Mouse (Mus musculus): ENCODE measurements at regions not wholly inside any gene's neighbourhood (a gene's known extent, or its start where the extent isn't known, plus 50 kb on each side); places are given as distances from the start of the nearest gene placed in this dataset.

DNA sequence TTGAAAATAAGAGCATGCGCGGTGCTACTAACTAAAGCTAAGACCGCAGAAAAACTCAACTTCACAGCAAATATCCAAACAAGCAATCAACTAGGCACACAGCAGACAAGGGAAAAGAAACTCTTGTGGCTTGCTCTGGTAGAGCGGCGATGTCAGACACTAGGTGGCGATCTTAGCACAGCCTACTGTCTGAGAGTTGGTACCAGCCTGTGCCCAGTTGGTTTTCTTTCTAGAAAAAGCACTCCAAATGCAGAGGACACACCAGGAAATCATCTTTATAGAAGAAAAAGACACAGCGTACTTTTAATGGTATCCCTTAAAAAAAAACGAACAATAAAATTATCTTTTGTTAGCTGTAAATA is 115.6 kb downstream of the Kdr start:
- H3K4me3 ChIP-seq (ENCODE audit: low read depth, low read length): no peak overlapping the region
- H3K27me3 ChIP-seq (ENCODE audit: control insufficient read depth, insufficient read depth, low read depth, low read length): no peaks in the 10 kb centered on the region

DNA sequence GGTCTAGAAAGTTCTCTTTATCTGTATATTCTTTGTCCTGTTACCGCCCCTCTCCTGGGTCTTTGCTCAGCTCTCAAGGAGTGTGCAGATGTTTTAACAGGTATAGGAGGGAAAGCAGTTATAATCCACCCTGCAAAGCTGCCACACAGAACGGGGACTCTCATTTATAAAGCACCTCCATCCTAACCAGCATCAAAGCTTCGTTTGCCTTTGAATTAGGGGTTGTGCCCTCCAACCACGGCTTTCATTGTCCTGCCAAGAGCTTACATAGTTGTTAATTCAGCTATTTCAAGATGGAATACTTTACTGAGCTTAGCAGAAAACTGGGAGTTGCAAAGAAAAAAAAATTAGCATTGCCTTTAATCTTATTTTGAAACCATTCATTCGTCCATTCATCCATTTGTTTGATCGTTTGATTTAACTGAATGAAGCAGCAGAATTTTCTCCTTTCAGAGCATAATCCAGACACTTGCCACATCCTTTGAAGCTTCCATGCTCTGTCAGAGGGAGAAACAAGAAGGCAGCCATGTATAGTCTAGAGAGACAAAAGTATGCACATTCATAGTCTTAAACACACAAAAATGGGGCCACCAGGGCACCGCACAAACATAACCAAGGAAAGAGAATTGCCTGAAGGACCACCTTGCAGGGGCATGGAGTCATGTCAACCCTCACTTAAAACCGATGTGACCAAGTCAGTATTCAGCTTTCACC is 116.2 kb downstream of the Kdr start:
- no peak overlapping the region for H3K9ac ChIP-seq (ENCODE audit: low read depth, low read length)
- no peaks in the 10 kb centered on the region for H3K9me3 ChIP-seq (replicated peaks; ENCODE audit: control insufficient read depth, low read length)
- no peak overlapping the region for H3K4me2 ChIP-seq (ENCODE audit: low read depth, low read length)
- H3K4me1 ChIP-seq (ENCODE audit: control insufficient read depth, low read depth, low read length): no peaks in the 10 kb centered on the region; the same call in 1 of the 2 replicates
- no peak overlapping the region for H3K4me3 ChIP-seq (ENCODE audit: low read depth, low read length)
- 45% methylated on average over 8 of the region's 8 CpGs for WGBS (ENCODE audit: insufficient replicate concordance)
- ATAC-seq (ENCODE audit: low read depth): no peak
- no peaks in the 10 kb centered on the region for H3K36me3 ChIP-seq (ENCODE audit: control insufficient read depth, insufficient read depth)
- H3K27me3 ChIP-seq (ENCODE audit: control insufficient read depth, insufficient read depth, low read depth, low read length): no peaks in the 10 kb centered on the region
- H3K27ac ChIP-seq (ENCODE audit: low read length): no peak overlapping the region

More for the DNA sequence above, 115.6 kb downstream of the Kdr start:
- H3K4me1 ChIP-seq (ENCODE audit: control insufficient read depth, low read depth, low read length): no peaks in the 10 kb centered on the region
- no peak overlapping the region for H3K27ac ChIP-seq (ENCODE audit: low read length)
- no peak overlapping the region for H3K9ac ChIP-seq (ENCODE audit: low read depth, low read length)
- no peaks in the 10 kb centered on the region for H3K36me3 ChIP-seq (ENCODE audit: control insufficient read depth, insufficient read depth)
- ATAC-seq (ENCODE audit: low read depth): no peak
- H3K4me2 ChIP-seq (ENCODE audit: low read depth, low read length): no peak overlapping the region
- H3K9me3 ChIP-seq (replicated peaks; ENCODE audit: control insufficient read depth, low read length): no peaks in the 10 kb centered on the region
- WGBS (ENCODE audit: insufficient replicate concordance): 10% methylated on average over 8 of the region's 8 CpGs

DNA sequence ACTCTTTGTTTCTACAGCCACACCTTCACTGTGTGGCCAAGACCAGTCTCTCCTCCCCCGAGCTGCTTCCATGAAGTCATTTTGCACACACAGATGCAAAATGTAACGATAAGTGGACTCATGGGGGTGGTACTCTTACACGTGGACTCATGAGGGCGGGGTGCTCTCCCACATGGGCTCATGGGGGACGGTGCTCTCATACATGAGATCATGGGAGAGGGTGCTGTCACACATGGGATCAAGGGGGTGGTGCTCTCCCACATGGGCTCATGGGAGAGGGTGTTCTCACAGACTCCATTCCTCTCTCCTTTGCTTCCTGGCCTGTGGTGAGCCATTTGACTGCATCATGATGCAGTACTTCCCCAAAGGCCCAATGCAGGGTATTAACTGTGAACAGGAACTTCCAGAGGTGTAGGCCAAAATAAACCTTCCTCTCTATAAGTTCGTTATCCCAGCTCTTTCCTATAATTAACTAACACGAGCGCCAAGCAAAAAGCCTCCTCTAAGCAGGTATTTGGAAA is 118.9 kb downstream of the Kdr start:
- WGBS (ENCODE audit: insufficient replicate concordance): 63% methylated on average over 8 of the region's 8 CpGs
- ATAC-seq (ENCODE audit: low read depth): no peak
- H3K4me3 ChIP-seq (ENCODE audit: low read depth, low read length): no peak overlapping the region

DNA sequence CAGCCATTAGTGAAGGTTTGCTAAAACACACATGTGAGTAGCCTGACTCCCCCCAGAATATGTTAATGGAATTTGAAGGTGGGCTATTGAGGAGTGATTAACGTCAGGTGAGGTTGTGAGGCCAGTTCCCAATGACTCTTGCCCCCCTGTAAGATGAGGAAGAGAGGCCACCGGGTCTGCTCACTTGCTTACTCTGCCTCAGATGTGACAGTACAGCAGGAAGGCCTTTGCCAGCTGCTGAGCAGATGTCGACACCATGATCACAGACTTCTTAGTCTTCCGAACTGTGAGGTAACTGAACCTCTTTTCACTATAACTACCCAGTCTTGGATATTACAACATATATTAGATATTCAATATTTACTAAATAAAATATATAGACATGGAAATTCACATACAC is 127.4 kb downstream of the Kdr start:
- Histone ChIP-seq H3K27me3 (ENCODE audit: control insufficient read depth, insufficient read depth, low read depth, low read length) (no peaks in the 10 kb centered on the region), H3K27ac (ENCODE audit: low read length) (no peak overlapping the region), H3K4me1 (ENCODE audit: control insufficient read depth, low read depth, low read length) (no peaks in the 10 kb centered on the region), H3K4me2 (ENCODE audit: low read depth, low read length) (no peak overlapping the region), H3K9me3 (replicated peaks; ENCODE audit: control insufficient read depth, low read length) (no peaks in the 10 kb centered on the region), H3K9ac (ENCODE audit: low read depth, low read length) (no peak overlapping the region), H3K36me3 (ENCODE audit: control insufficient read depth, insufficient read depth) (no peaks in the 10 kb centered on the region), H3K4me3 (ENCODE audit: low read depth, low read length) (no peak overlapping the region)
- WGBS (ENCODE audit: insufficient replicate concordance): 63% methylated on average over 4 of the region's 4 CpGs
- no peak for ATAC-seq (ENCODE audit: low read depth)

More for the DNA sequence above, 118.9 kb downstream of the Kdr start:
- H3K36me3 ChIP-seq (ENCODE audit: control insufficient read depth, insufficient read depth): no peaks in the 10 kb centered on the region
- H3K27me3 ChIP-seq (ENCODE audit: control insufficient read depth, insufficient read depth, low read depth, low read length): no peaks in the 10 kb centered on the region
- no peak overlapping the region for H3K9ac ChIP-seq (ENCODE audit: low read depth, low read length)
- H3K4me2 ChIP-seq (ENCODE audit: low read depth, low read length): no peak overlapping the region
- no peaks in the 10 kb centered on the region for H3K9me3 ChIP-seq (replicated peaks; ENCODE audit: control insufficient read depth, low read length)
- no peak overlapping the region for H3K27ac ChIP-seq (ENCODE audit: low read length)
- H3K4me1 ChIP-seq (ENCODE audit: control insufficient read depth, low read depth, low read length): no peaks in the 10 kb centered on the region; the same call in 1 of the 2 replicates

DNA sequence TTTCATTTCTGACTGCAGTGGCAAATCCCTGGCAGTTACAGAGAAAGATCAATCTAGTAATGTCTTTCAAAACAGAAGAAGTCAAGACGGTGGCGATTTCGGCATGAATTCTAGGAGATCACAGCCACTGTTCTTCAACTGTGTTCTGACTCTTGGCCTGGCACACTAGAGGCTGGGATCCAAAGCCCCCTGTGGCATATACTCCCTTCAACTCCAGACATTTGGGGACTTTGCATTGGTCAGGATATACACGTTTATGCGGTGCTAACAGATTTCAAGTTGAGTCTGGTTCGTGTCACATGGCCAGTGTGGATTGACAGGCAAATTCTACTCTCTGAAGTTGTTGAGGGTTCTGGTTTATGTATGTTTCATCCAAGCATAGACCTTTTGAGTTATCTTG is 130.3 kb downstream of the Kdr start:
- Histone ChIP-seq H3K36me3 (ENCODE audit: control insufficient read depth, insufficient read depth) (no peaks in the 10 kb centered on the region), H3K9ac (ENCODE audit: low read depth, low read length) (no peak overlapping the region), H3K4me3 (ENCODE audit: low read depth, low read length) (no peak overlapping the region), H3K27ac (ENCODE audit: low read length) (no peak overlapping the region), H3K4me1 (ENCODE audit: control insufficient read depth, low read depth, low read length) (no peaks in the 10 kb centered on the region), H3K9me3 (replicated peaks; ENCODE audit: control insufficient read depth, low read length) (no peaks in the 10 kb centered on the region), H3K4me2 (ENCODE audit: low read depth, low read length) (no peak overlapping the region), H3K27me3 (ENCODE audit: control insufficient read depth, insufficient read depth, low read depth, low read length) (no peaks in the 10 kb centered on the region)
- no peak for ATAC-seq (ENCODE audit: low read depth)
- 78% methylated on average over 6 of the region's 6 CpGs for WGBS (ENCODE audit: insufficient replicate concordance)

DNA sequence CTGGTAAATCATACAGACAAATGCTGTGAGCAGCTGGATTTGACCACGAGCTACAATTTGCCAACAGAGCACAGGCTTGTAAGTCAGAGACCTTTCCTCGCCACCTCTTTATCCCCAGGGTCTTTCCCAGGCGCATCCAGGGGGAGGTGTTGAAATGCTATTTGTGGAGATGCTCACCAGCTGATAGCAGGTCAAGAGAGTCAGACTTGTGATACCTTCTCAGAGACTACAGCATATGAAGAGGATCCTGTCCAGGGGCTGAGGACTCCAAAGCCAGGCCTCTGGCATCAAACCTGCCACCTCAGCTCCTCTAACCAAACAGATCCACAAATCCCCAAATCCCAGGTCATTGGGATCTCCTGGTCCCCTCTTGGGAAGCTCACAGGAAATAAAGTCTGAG is 130.9 kb downstream of the Kdr start:
- WGBS (ENCODE audit: insufficient replicate concordance): 61% methylated on average over 3 of the region's 3 CpGs
- Histone ChIP-seq H3K9ac (ENCODE audit: low read depth, low read length) (no peak overlapping the region), H3K4me2 (ENCODE audit: low read depth, low read length) (no peak overlapping the region), H3K36me3 (ENCODE audit: control insufficient read depth, insufficient read depth) (no peaks in the 10 kb centered on the region), H3K4me1 (ENCODE audit: control insufficient read depth, low read depth, low read length) (no peaks in the 10 kb centered on the region), H3K4me3 (ENCODE audit: low read depth, low read length) (no peak overlapping the region), H3K27ac (ENCODE audit: low read length) (no peak overlapping the region), H3K9me3 (replicated peaks; ENCODE audit: control insufficient read depth, low read length) (no peaks in the 10 kb centered on the region), H3K27me3 (ENCODE audit: control insufficient read depth, insufficient read depth, low read depth, low read length) (no peaks in the 10 kb centered on the region)
- ATAC-seq (ENCODE audit: low read depth): no peak

DNA sequence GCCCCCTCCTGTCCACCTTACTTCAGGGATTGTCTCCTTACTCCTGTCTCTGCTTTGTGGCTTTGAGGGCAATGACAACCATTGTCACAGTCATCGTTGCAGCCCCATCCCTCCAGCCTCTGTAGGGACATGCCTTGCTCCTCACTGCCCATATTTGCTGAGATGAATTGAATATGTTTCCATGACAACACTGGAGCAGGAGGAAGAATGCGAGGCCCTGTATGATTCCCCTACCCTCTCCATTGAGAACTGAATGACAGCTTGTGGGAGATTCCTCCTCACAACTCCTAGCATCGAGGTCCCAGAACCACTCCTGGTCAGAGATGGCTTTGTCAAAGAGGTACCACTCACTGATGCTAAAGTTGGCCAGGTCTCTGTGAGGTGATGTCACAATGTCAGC is 132.2 kb downstream of the Kdr start:
- Histone ChIP-seq H3K9me3 (replicated peaks; ENCODE audit: control insufficient read depth, low read length) (no peaks in the 10 kb centered on the region), H3K36me3 (ENCODE audit: control insufficient read depth, insufficient read depth) (no peaks in the 10 kb centered on the region), H3K4me2 (ENCODE audit: low read depth, low read length) (no peak overlapping the region), H3K4me1 (ENCODE audit: control insufficient read depth, low read depth, low read length) (no peaks in the 10 kb centered on the region), H3K27ac (ENCODE audit: low read length) (no peak overlapping the region), H3K27me3 (ENCODE audit: control insufficient read depth, insufficient read depth, low read depth, low read length) (no peaks in the 10 kb centered on the region), H3K9ac (ENCODE audit: low read depth, low read length) (no peak overlapping the region), H3K4me3 (ENCODE audit: low read depth, low read length) (no peak overlapping the region)
- 50% methylated on average over 3 of the region's 3 CpGs for WGBS (ENCODE audit: insufficient replicate concordance)
- ATAC-seq (ENCODE audit: low read depth): no peak

DNA sequence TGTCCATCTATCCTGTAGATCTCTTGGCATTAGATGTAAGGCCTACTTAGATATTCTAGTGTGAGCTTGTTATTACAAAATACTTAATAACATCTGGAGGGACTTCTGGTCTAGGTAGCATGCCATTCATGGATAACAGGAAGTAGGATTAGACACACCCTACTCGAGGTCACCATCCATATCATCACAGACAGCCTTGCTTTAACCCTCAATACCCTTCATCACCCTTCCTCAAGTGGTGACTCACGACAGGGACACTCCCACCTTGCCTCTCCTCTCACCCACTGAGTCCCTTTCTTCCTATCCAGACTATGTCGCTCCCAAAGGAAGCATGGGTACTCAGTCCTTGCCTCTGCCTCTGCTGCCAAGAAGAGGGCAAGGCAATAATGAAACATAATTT is 134.5 kb downstream of the Kdr start:
- no peak overlapping the region for H3K27ac ChIP-seq (ENCODE audit: low read length)
- H3K4me1 ChIP-seq (ENCODE audit: control insufficient read depth, low read depth, low read length): no peaks in the 10 kb centered on the region
- no peak overlapping the region for H3K4me2 ChIP-seq (ENCODE audit: low read depth, low read length)
- no peaks in the 10 kb centered on the region for H3K36me3 ChIP-seq (ENCODE audit: control insufficient read depth, insufficient read depth)
- H3K9me3 ChIP-seq (replicated peaks; ENCODE audit: control insufficient read depth, low read length): no peaks in the 10 kb centered on the region
- WGBS (ENCODE audit: insufficient replicate concordance): 38% methylated on average over 3 of the region's 3 CpGs
- no peak overlapping the region for H3K9ac ChIP-seq (ENCODE audit: low read depth, low read length)
- ATAC-seq (ENCODE audit: low read depth): no peak
- H3K4me3 ChIP-seq (ENCODE audit: low read depth, low read length): no peak overlapping the region
- no peaks in the 10 kb centered on the region for H3K27me3 ChIP-seq (ENCODE audit: control insufficient read depth, insufficient read depth, low read depth, low read length)

DNA sequence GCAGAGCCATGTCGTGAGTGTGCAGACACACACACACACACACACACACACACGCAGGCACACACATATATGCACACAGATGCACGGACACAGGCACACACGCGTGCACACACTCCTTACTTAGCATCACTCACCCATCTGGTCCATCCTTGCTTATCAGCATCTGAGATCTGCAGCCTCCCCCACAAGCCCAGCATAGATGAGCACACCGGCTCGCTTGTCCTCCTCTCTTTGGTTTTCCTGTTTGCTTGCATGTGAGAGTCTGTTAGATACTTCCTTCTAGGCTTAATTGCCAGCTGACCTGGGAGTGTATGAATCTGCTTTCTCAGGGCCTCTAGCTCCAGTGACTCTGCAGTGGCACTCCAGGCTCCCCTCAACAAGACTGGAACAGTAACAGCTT is 137.8 kb downstream of the Kdr start:
- Histone ChIP-seq H3K4me3 (ENCODE audit: low read depth, low read length) (no peak overlapping the region), H3K27me3 (ENCODE audit: control insufficient read depth, insufficient read depth, low read depth, low read length) (peaks cover 3% of the 10 kb centered on the region), H3K36me3 (ENCODE audit: control insufficient read depth, insufficient read depth) (no peaks in the 10 kb centered on the region), H3K9me3 (replicated peaks; ENCODE audit: control insufficient read depth, low read length) (no peaks in the 10 kb centered on the region), H3K27ac (ENCODE audit: low read length) (no peak overlapping the region), H3K4me1 (ENCODE audit: control insufficient read depth, low read depth, low read length) (no peaks in the 10 kb centered on the region), H3K9ac (ENCODE audit: low read depth, low read length) (no peak overlapping the region), H3K4me2 (ENCODE audit: low read depth, low read length) (no peak overlapping the region)
- ATAC-seq (ENCODE audit: low read depth): no peak
- 34% methylated on average over 7 of the region's 7 CpGs for WGBS (ENCODE audit: insufficient replicate concordance)

All from liver, embryonic 16.5 days (tissue).